Mouse (Mus musculus) MEL (cell line): ENCODE data around the gene Ano6. TPM values are rescaled to one million over a fixed set of nuclear protein-coding genes. Genes with fewer than 3 reads are reported as not detected.

Experiments used
- DNase-seq: peaks from one replicate; pipeline ENCODE4 v3.0.0; 2011; ENCODE audit warnings: low read depth, low spot score
- H3K27ac ChIP-seq: 2 replicates; pipeline ENCODE4 v1.5.1; 2012; ENCODE audit warnings: low read depth, mild to moderate bottlenecking, control low read depth, low read length, moderate library complexity; ENCODE audit not compliant: control insufficient read depth
- H3K27me3 ChIP-seq, 2 experiments: fragments of 150-350 bp in 1 of 2; sonication (generic) in 1 of 2; 2 replicates each; pipeline ENCODE4 v1.6.1; 2012; ENCODE audit warnings: low read length in 2 of 2, mild to moderate bottlenecking in 2 of 2, improper control_type of control experiment in 1 of 2, moderate library complexity in 1 of 2; ENCODE audit not compliant: insufficient read depth in 2 of 2, control insufficient read depth in 1 of 2
- H3K36me3 ChIP-seq, 2 experiments: 2 replicates each; pipeline ENCODE4 v1.6.1; 2012 to 2014; ENCODE audit warnings: low read length in 2 of 2, improper control_type of control experiment in 1 of 2, inconsistent platforms in 1 of 2, mild to moderate bottlenecking in 1 of 2; ENCODE audit not compliant: insufficient read depth in 2 of 2, control insufficient read depth in 1 of 2
- H3K4me1 ChIP-seq, 2 experiments: fragments of 150-350 bp in 1 of 2; sonication (generic) in 1 of 2; 2 replicates each; pipeline ENCODE4 v1.6.1; 2012; ENCODE audit warnings: low read length in 2 of 2, improper control_type of control experiment in 1 of 2, mild to moderate bottlenecking in 1 of 2; ENCODE audit not compliant: insufficient read depth in 2 of 2, control insufficient read depth in 1 of 2
- H3K4me3 ChIP-seq, 2 experiments: fragments of 150-350 bp in 1 of 2; sonication (generic) in 1 of 2; 2 replicates each; pipeline ENCODE4 v1.5.1; 2012; ENCODE audit warnings: low read depth in 2 of 2, low read length in 2 of 2, mild to moderate bottlenecking in 2 of 2, moderate library complexity in 2 of 2, control low read depth in 1 of 2, improper control_type of control experiment in 1 of 2; ENCODE audit not compliant: control insufficient read depth in 1 of 2, insufficient read depth in 1 of 2
- H3K79me2 ChIP-seq: 2 replicates; pipeline ENCODE4 v1.6.1; 2012; ENCODE audit warnings: mild to moderate bottlenecking, low read length, moderate library complexity; ENCODE audit not compliant: control insufficient read depth, poor library complexity, insufficient read depth
- H3K9ac ChIP-seq: 2 replicates; pipeline ENCODE4 v1.6.1; 2012; ENCODE audit warnings: low read depth, mild to moderate bottlenecking, control low read depth, low read length, moderate library complexity; ENCODE audit not compliant: control insufficient read depth, poor library complexity, severe bottlenecking
- H3K9me3 ChIP-seq: fragments of 150-350 bp; sonication (generic); replicated peaks from 2 replicates; pipeline ENCODE4 v1.6.1; 2012; ENCODE audit warnings: mild to moderate bottlenecking, low read length, improper control_type of control experiment, moderate library complexity; ENCODE audit not compliant: insufficient read depth
- CHD1 ChIP-seq: IDR thresholded peaks from 2 replicates; pipeline ENCODE4 v1.6.1; 2012; ENCODE audit warnings: low read depth, mild to moderate bottlenecking, inconsistent platforms, low read length, improper control_type of control experiment
- CTCF ChIP-seq, 3 experiments: IDR thresholded peaks in 2 of 3; conservative IDR thresholded peaks in 1 of 3; 2 replicates each; pipeline ENCODE4 v1.5.1; 2011 to 2012; ENCODE audit warnings: low read length in 3 of 3, low read depth in 2 of 3, mild to moderate bottlenecking in 2 of 3, improper control_type of control experiment in 1 of 3, inconsistent platforms in 1 of 3, mixed read lengths in 1 of 3, moderate library complexity in 1 of 3; ENCODE audit not compliant: control insufficient read depth in 1 of 3, insufficient read depth in 1 of 3, poor library complexity in 1 of 3, severe bottlenecking in 1 of 3
- E2F4 ChIP-seq: IDR thresholded peaks from 2 replicates; pipeline ENCODE4 v1.6.1; 2011; ENCODE audit warnings: low read depth, low read length, improper control_type of control experiment, borderline replicate concordance
- ELF1 ChIP-seq: IDR thresholded peaks from 2 replicates; pipeline ENCODE4 v1.6.1; 2014; ENCODE audit warnings: low read depth, mild to moderate bottlenecking, inconsistent platforms, low read length, improper control_type of control experiment, moderate library complexity
- GABPA ChIP-seq: IDR thresholded peaks from 2 replicates; pipeline ENCODE4 v1.6.1; 2012; ENCODE audit warnings: low read depth, mild to moderate bottlenecking, inconsistent platforms, low read length, improper control_type of control experiment, moderate library complexity
- GATA1 ChIP-seq: IDR thresholded peaks from 2 replicates; pipeline ENCODE4 v1.6.1; 2011; ENCODE audit warnings: low read depth, low read length, improper control_type of control experiment
- HCFC1 ChIP-seq: IDR thresholded peaks from 2 replicates; pipeline ENCODE4 v1.6.1; 2012; ENCODE audit warnings: low read depth, mild to moderate bottlenecking, inconsistent platforms, low read length, improper control_type of control experiment, moderate library complexity
- KAT2A ChIP-seq: conservative IDR thresholded peaks from 2 replicates; pipeline ENCODE4 v1.6.1; 2012; ENCODE audit warnings: low read depth, low read length, improper control_type of control experiment, inconsistent platforms
- MAX ChIP-seq: IDR thresholded peaks from 2 replicates; pipeline ENCODE4 v1.6.1; 2011; ENCODE audit warnings: low read length, improper control_type of control experiment
- MYB ChIP-seq: IDR thresholded peaks from 2 replicates; pipeline ENCODE4 v1.6.1; 2011; ENCODE audit warnings: mild to moderate bottlenecking, low read depth, low read length, improper control_type of control experiment
- MYC ChIP-seq: IDR thresholded peaks from 2 replicates; pipeline ENCODE4 v1.6.1; 2011; ENCODE audit warnings: low read depth, mild to moderate bottlenecking, low read length, improper control_type of control experiment, moderate library complexity
- POLR2A ChIP-seq, 2 experiments: IDR thresholded peaks; 2 replicates each; pipeline ENCODE4 v1.6.1; 2011 to 2012; ENCODE audit warnings: low read length in 2 of 2, mild to moderate bottlenecking in 2 of 2, control low read depth in 1 of 2, improper control_type of control experiment in 1 of 2, low read depth in 1 of 2, moderate library complexity in 1 of 2; ENCODE audit not compliant: control insufficient read depth in 1 of 2, insufficient read depth in 1 of 2, poor library complexity in 1 of 2
- RAD21 ChIP-seq: IDR thresholded peaks from 2 replicates; pipeline ENCODE4 v1.6.1; 2011; ENCODE audit warnings: mild to moderate bottlenecking, low read depth, low read length, improper control_type of control experiment
- SIN3A ChIP-seq: IDR thresholded peaks from 2 replicates; pipeline ENCODE4 v1.6.1; 2012; ENCODE audit warnings: low read length, improper control_type of control experiment, inconsistent platforms
- SMC3 ChIP-seq: IDR thresholded peaks from 2 replicates; pipeline ENCODE4 v1.6.1; 2011; ENCODE audit warnings: low read depth, low read length, improper control_type of control experiment
- TCF12 ChIP-seq: IDR thresholded peaks from 2 replicates; pipeline ENCODE4 v1.6.1; 2014; ENCODE audit warnings: low read depth, mild to moderate bottlenecking, inconsistent platforms, low read length, improper control_type of control experiment, moderate library complexity
- UBTF ChIP-seq: IDR thresholded peaks from 2 replicates; pipeline ENCODE4 v1.6.1; 2012; ENCODE audit warnings: low read depth, mild to moderate bottlenecking, inconsistent platforms, low read length, improper control_type of control experiment, moderate library complexity, borderline replicate concordance; ENCODE audit not compliant: insufficient read depth
- USF1 ChIP-seq: IDR thresholded peaks from 2 replicates; pipeline ENCODE4 v1.6.1; 2014; ENCODE audit warnings: low read depth, mild to moderate bottlenecking, inconsistent platforms, low read length, improper control_type of control experiment, moderate library complexity
- USF2 ChIP-seq, 2 experiments: IDR thresholded peaks; 2 replicates each; pipeline ENCODE4 v1.6.1; 2011 to 2012; ENCODE audit warnings: improper control_type of control experiment in 2 of 2, low read length in 2 of 2, borderline replicate concordance in 1 of 2, inconsistent platforms in 1 of 2, low read depth in 1 of 2, mild to moderate bottlenecking in 1 of 2; ENCODE audit not compliant: insufficient read depth in 1 of 2
- ZC3H11A ChIP-seq: IDR thresholded peaks from 2 replicates; pipeline ENCODE4 v1.6.1; 2012; ENCODE audit warnings: low read depth, mild to moderate bottlenecking, inconsistent platforms, low read length, improper control_type of control experiment
- ZMIZ1 ChIP-seq: IDR thresholded peaks from 2 replicates; pipeline ENCODE4 v1.6.1; 2012; ENCODE audit warnings: low read depth, mild to moderate bottlenecking, inconsistent platforms, low read length, improper control_type of control experiment, moderate library complexity
- polyA plus RNA-seq, 2 experiments: library from polyadenylated mRNA; stranded (reverse) in 1 of 2; unstranded in 1 of 2; fragments of >175 nt in 1 of 2; fragments of >200 nt in 1 of 2; gene quantifications; 2 replicates each; pipeline versions ENCODE4 v1.2.1 to v1.2.4; 2012; ENCODE audit warnings: low replicate concordance in 2 of 2, low read depth in 1 of 2; ENCODE audit not compliant: insufficient read length in 2 of 2, insufficient read depth in 1 of 2, missing spikeins in 1 of 2
- total RNA-seq: library from RNA; depleted of rRNA; stranded (reverse); fragments of 300-350 nt; gene quantifications from 2 replicates; pipeline ENCODE4 v1.2.3, GENCODE M21; 2012

Gene Ano6
- total and polyA plus RNA-seq, 3 experiments, result 54.8 to 66.6 (median 61.4) TPM

DNA sequence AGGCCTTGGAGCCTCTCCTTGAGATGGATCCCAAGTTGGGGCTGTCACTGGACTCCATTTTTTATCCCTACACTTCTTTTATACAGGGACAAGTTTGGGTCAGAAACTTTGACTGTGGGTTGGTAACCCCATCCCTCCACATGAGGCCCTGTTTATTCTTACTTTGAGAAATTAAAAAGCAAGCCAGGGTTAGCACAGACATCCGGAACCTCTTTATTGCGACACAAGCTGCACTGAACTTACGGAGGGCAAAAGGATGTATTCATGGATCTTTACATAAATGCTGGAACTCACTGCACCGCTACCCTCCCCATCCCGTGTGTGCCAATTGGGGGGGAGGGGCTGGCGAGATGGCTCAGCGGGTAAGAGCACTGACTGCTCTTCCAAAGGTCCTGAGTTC lies 105.1 kb downstream of the Ano6 start:
- H3K9ac ChIP-seq, result no peak overlapping the region
- H3K27ac ChIP-seq, result no peak overlapping the region
- peaks cover 14% of the 10 kb centered on the region for H3K79me2 ChIP-seq
- no peaks in the 10 kb centered on the region for H3K27me3 ChIP-seq
- DNase-seq, result no peak
- peaks cover 0 to 14% of the 10 kb centered on the region in 2 experiments; a peak in 2 of 4 replicates for H3K36me3 ChIP-seq
- no peak overlapping the region for H3K4me3 ChIP-seq
- H3K4me1 ChIP-seq, result no peaks in the 10 kb centered on the region
- H3K9me3 ChIP-seq, result no peaks in the 10 kb centered on the region
- TF ChIP-seq MYB (no peak), MAX (no peak), GATA1 (no peak), SIN3A (no peak), USF1 (no peak), KAT2A (no peak)

DNA sequence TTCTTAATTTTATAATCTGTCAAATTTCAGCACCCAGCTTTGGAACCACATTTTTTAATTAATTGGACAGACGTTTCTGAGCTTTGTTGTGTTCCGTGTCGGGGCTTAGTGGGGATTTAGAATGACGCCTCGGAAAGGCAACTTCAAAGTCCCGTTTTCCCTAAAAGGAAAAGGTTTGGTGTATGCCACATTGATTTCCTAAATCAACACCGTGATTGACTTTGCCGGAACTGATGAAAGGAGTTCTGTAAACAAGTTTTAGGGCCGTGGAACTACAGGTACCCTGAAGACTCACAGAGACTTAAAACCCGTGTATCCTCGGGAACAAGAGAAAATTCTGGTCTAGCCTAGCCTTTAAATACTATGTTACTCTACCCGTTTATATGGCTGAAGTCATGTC lies 107.0 kb downstream of the Ano6 start:
- no peak overlapping the region for H3K9ac ChIP-seq
- peaks cover 11% of the 10 kb centered on the region for H3K79me2 ChIP-seq
- H3K36me3 ChIP-seq, result peaks cover 4 to 16% of the 10 kb centered on the region in 2 experiments; a peak in 3 of 4 replicates
- TF ChIP-seq GABPA (no peak), CTCF (IDR thresholded peaks at IDR 0.05 in 2 of 3, conservative IDR thresholded peaks at IDR 0.05 in 1 of 3; ENCODE audit: control insufficient read depth in 1 of 3, insufficient read depth in 1 of 3, low read depth in 2 of 3, low read length in 3 of 3, poor library complexity in 1 of 3, severe bottlenecking in 1 of 3) (no peak), KAT2A (no peak), ELF1 (no peak), SIN3A (no peak)
- DNase-seq, result no peak
- no peak overlapping the region for H3K4me3 ChIP-seq
- no peak overlapping the region for H3K27ac ChIP-seq
- H3K9me3 ChIP-seq, result no peaks in the 10 kb centered on the region
- no peaks in the 10 kb centered on the region for H3K27me3 ChIP-seq
- H3K4me1 ChIP-seq, result no peaks in the 10 kb centered on the region

- Histone ChIP-seq H3K27ac (no peak overlapping the region), H3K27me3 (no peaks in the 10 kb centered on the region), H3K4me1 (no peaks in the 10 kb centered on the region), H3K4me3 (no peak overlapping the region), H3K9ac (no peak overlapping the region), H3K9me3 (no peaks in the 10 kb centered on the region), H3K36me3 (peaks cover 4 to 18% of the 10 kb centered on the region in 2 experiments; a peak in 3 of 4 replicates), H3K79me2 (peaks cover 9% of the 10 kb centered on the region)
- no peak for DNase-seq
- TF ChIP-seq MAX (no peak), TCF12 (no peak), USF1 (no peak), POLR2A (IDR thresholded peaks at IDR 0.05; ENCODE audit: control insufficient read depth in 1 of 2, insufficient read depth in 1 of 2, low read depth in 1 of 2, low read length in 2 of 2, poor library complexity in 1 of 2) (no peak), ZC3H11A (no peak), ZMIZ1 (no peak), UBTF (no peak), MYC (no peak), SMC3 (no peak), CHD1 (no peak), HCFC1 (no peak), RAD21 (no peak), USF2 (IDR thresholded peaks at IDR 0.05; ENCODE audit: borderline replicate concordance in 1 of 2, insufficient read depth in 1 of 2, low read depth in 1 of 2, low read length in 2 of 2) (no peak), SIN3A (no peak), CTCF (IDR thresholded peaks at IDR 0.05 in 2 of 3, conservative IDR thresholded peaks at IDR 0.05 in 1 of 3; ENCODE audit: control insufficient read depth in 1 of 3, insufficient read depth in 1 of 3, low read depth in 2 of 3, low read length in 3 of 3, poor library complexity in 1 of 3, severe bottlenecking in 1 of 3) (no peak), E2F4 (no peak)
Observed at GRCm38 (mm10) chr15:95898438-95898837, 107.8 kb downstream of the Ano6 start.
